11 mouse cellular contexts compared by ENCODE assay signal in the genomic region with DNA sequence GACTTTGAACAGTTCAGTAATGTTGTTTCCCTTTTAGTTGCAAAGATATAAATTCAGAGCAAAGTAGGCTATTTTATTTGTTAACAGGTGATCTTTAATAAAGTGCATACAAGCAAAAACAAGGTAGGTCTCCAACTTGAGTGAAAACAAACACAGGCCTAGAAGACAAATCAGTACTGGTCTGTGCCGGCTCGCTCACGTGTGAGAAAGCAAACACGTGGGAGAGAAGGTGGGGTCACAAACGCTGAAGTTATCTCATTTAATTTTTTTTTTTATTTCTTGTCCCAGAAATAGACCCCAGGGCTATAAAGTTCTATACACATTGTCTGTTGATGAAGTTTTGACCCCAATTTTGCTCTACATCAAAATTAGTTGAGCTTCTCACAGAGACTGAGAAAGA. TPM values are rescaled to one million over a fixed set of nuclear protein-coding genes. Genes with fewer than 3 reads are reported as not detected.
DNase-seq lines count a peak whose midpoint lies in the region; ATAC-seq and TF ChIP-seq lines count a peak whose summit lies in the region.
"Had no signal": no experiment of that assay in that cellular context is flagged by ENCODE, and none has a peak within 500 bp of the region (broad histone marks: within the 10 kb centered on the region; RNA-seq: fewer than 3 reads in every experiment).

No protein-coding gene starts in this region.

- peak overlapping the region; percentile 98 for H3K4me2 ChIP-seq in heart, embryonic 15.5 days
- H3K4me2 ChIP-seq in heart, embryonic 12.5 days = no peak overlapping the region
- H3K4me2 ChIP-seq in forebrain, embryonic 14.5 days (ENCODE audit: low read length) = peak overlapping the region; percentile 99
- H3K4me2 ChIP-seq in liver, embryonic 14.5 days (ENCODE audit: low read depth) = peak overlapping the region; percentile 81; the same call in 1 of the 2 replicates

- no peaks in the 10 kb centered on the region for H3K36me3 ChIP-seq in heart, embryonic 15.5 days
- H3K36me3 ChIP-seq in heart, embryonic 12.5 days = no peaks in the 10 kb centered on the region
- H3K36me3 ChIP-seq in forebrain, embryonic 14.5 days (ENCODE audit: control insufficient read depth, insufficient read depth, low read length) = no peaks in the 10 kb centered on the region
- H3K36me3 ChIP-seq in liver, embryonic 14.5 days (replicated peaks; ENCODE audit: control insufficient read depth, insufficient read depth, low read depth) = no peaks in the 10 kb centered on the region
- H3K36me3 ChIP-seq: liver, embryonic 13.5 days had no signal

- TF ChIP-seq EP300 in liver, embryonic 14.5 days (IDR thresholded peaks at IDR 0.05; ENCODE audit: low read depth) = no peak

- TF ChIP-seq CTCF in liver, embryonic 14.5 days (IDR thresholded peaks at IDR 0.05; ENCODE audit: low read depth) = no peak

- H3K9me3 ChIP-seq in heart, embryonic 15.5 days (replicated peaks) = no peaks in the 10 kb centered on the region
- H3K9me3 ChIP-seq in heart, embryonic 12.5 days (replicated peaks) = no peaks in the 10 kb centered on the region
- H3K9me3 ChIP-seq in forebrain, embryonic 14.5 days (replicated peaks; ENCODE audit: control insufficient read depth, low read length) = no peaks in the 10 kb centered on the region
- no peaks in the 10 kb centered on the region for H3K9me3 ChIP-seq in liver, embryonic 14.5 days (ENCODE audit: control insufficient read depth, low read length)
- H3K9me3 ChIP-seq: liver, embryonic 13.5 days had no signal

- intact Hi-C loops in left cerebral cortex, postnatal 25 days (cut with DNase I) = loop anchor here (2.0 to 10.0 kb wide), 7 partner anchors 317 to 1250 kb away; partner anchors contain the start of genes Bmi1, Dnajc1 and Spag6

- no peak overlapping the region for H3K27ac ChIP-seq in heart, embryonic 15.5 days
- H3K27ac ChIP-seq in heart, embryonic 12.5 days (ENCODE audit: poor library complexity, severe bottlenecking) = no peak overlapping the region
- H3K27ac ChIP-seq in forebrain, embryonic 14.5 days (ENCODE audit: low read depth, low read length) = no peak overlapping the region
- no peak overlapping the region for H3K27ac ChIP-seq in liver, embryonic 14.5 days
- H3K27ac ChIP-seq: liver, embryonic 13.5 days had no signal

- ATAC-seq in heart, embryonic 15.5 days (replicated peaks; ENCODE audit: insufficient number of reproducible peaks, insufficient read depth, low FRiP score, low read depth) = no peak
- ATAC-seq in heart, embryonic 12.5 days (ENCODE audit: insufficient number of reproducible peaks, low FRiP score) = no peak
- ATAC-seq in forebrain, embryonic 14.5 days = no peak
- no peak for ATAC-seq in liver, embryonic 14.5 days (ENCODE audit: insufficient read depth)
- ATAC-seq in erythroid progenitor cell, adult 5-6 weeks (replicated peaks; ENCODE audit: low FRiP score, poor library complexity, severe bottlenecking) = no peak
- ATAC-seq in monocyte, adult 5-6 weeks (replicated peaks; ENCODE audit: insufficient number of reproducible peaks, low FRiP score, low TSS enrichment, poor library complexity, severe bottlenecking) = no peak

- H3K4me3 ChIP-seq in heart, embryonic 15.5 days = no peak overlapping the region
- no peak overlapping the region; the same call in 1 of the 2 replicates for H3K4me3 ChIP-seq in heart, embryonic 12.5 days
- H3K4me3 ChIP-seq in forebrain, embryonic 14.5 days (ENCODE audit: low read depth, low read length) = peak overlapping the region; percentile 63
- H3K4me3 ChIP-seq in liver, embryonic 14.5 days (ENCODE audit: insufficient read depth in 1 of 2, low read depth in 2 of 2, low read length in 2 of 2) = no peak overlapping the region

- H3K27me3 ChIP-seq in heart, embryonic 15.5 days = no peaks in the 10 kb centered on the region
- no peaks in the 10 kb centered on the region for H3K27me3 ChIP-seq in heart, embryonic 12.5 days (replicated peaks)
- no peaks in the 10 kb centered on the region for H3K27me3 ChIP-seq in forebrain, embryonic 14.5 days (replicated peaks; ENCODE audit: control insufficient read depth, insufficient read depth, low read length)
- peaks cover 45% of the 10 kb centered on the region for H3K27me3 ChIP-seq in liver, embryonic 14.5 days (ENCODE audit: control insufficient read depth, insufficient read depth, low read length)

- WGBS in heart, embryonic 15.5 days = 74% methylated on average over 5 of the region's 5 CpGs
- 53% methylated on average over 5 of the region's 5 CpGs for WGBS in heart, embryonic 12.5 days
- 8% methylated on average over 5 of the region's 5 CpGs for WGBS in forebrain, embryonic 14.5 days
- 37% methylated on average over 5 of the region's 5 CpGs for WGBS in liver, embryonic 14.5 days (ENCODE audit: insufficient replicate concordance)

- peaks cover 16% of the 10 kb centered on the region for H3K4me1 ChIP-seq in heart, embryonic 15.5 days (replicated peaks)
- H3K4me1 ChIP-seq in heart, embryonic 12.5 days (replicated peaks) = peaks cover 3% of the 10 kb centered on the region; the same call in 1 of the 2 replicates
- peaks cover 13% of the 10 kb centered on the region; the same call in 1 of the 2 replicates for H3K4me1 ChIP-seq in forebrain, embryonic 14.5 days (ENCODE audit: control insufficient read depth, insufficient read depth, low read length)
- H3K4me1 ChIP-seq in liver, embryonic 14.5 days (replicated peaks; ENCODE audit: control insufficient read depth in 2 of 2, insufficient read depth in 2 of 2, low read length in 1 of 2) = peaks cover 4 to 5% of the 10 kb centered on the region in 2 experiments

- peak; percentile 80 for DNase-seq in R1 (ENCODE audit: low read depth, low spot score)
- DNase-seq in forebrain, embryonic 14.5 days (ENCODE audit: low spot score) = peak; percentile 33
- DNase-seq in liver, embryonic 14.5 days (ENCODE audit: low read depth in 3 of 3, low spot score in 3 of 3) = no peak
- no peak for DNase-seq in left cerebral cortex, postnatal 25 days (ENCODE audit: low spot score in 2 of 2)
- DNase-seq: cerebellum, adult 9-11 months; kidney, adult 11 months; liver, embryonic 13.5 days had no signal

- no peak overlapping the region for H3K9ac ChIP-seq in heart, embryonic 15.5 days
- H3K9ac ChIP-seq in heart, embryonic 12.5 days = no peak overlapping the region
- H3K9ac ChIP-seq in forebrain, embryonic 14.5 days (ENCODE audit: low read length) = peak overlapping the region; percentile 94; the same call in 1 of the 2 replicates
- no peak overlapping the region for H3K9ac ChIP-seq in liver, embryonic 14.5 days (replicated peaks)

RNA-seq across cellular contexts. Expression of gene A930004D18Rik, which starts 12.4 kb away (rescaled TPM):
- polyA plus RNA-seq in heart, embryonic 15.5 days (2015; fragmentation: Nextera tagmentation; extraction: Ambion mirVana) = 11.6 and 13.2 TPM in 2 replicates
- 14.8 and 18.3 TPM in 2 replicates for polyA plus RNA-seq in heart, embryonic 12.5 days (2016; fragmentation: Nextera tagmentation; extraction: Ambion mirVana)
- polyA plus RNA-seq in forebrain, embryonic 14.5 days (2014; fragmentation: Nextera tagmentation; extraction: Ambion mirVana) = 9.9 and 11.7 TPM in 2 replicates
- polyA plus RNA-seq in liver, embryonic 14.5 days (2012; rRNA removed) = 0.32 and 0.48 TPM in 2 replicates
- polyA plus RNA-seq in liver, embryonic 14.5 days (2014; fragmentation: Nextera tagmentation; extraction: Ambion mirVana) = 0.36 and 0.81 TPM in 2 replicates
- total RNA-seq in left cerebral cortex, postnatal 25 days (2021) = 1 to 10 TPM; 1.7 to 2.8 TPM
- not detected in 2 replicates for total RNA-seq in erythroid progenitor cell, adult 5-6 weeks (2015; ENCODE audit: low replicate concordance)
- not detected in 2 replicates for total RNA-seq in erythroid progenitor cell, adult 5-6 weeks (2017; ENCODE audit: low replicate concordance)
- 0.21 to 0.87 TPM (median 0.29 TPM) in 3 replicates for total RNA-seq in monocyte, adult 5-6 weeks (2017)

RNA-seq across cellular contexts. Expression of gene Skida1, which starts 23.7 kb away (rescaled TPM):
- 4.8 and 5.3 TPM in 2 replicates for polyA plus RNA-seq in heart, embryonic 15.5 days (2015; fragmentation: Nextera tagmentation; extraction: Ambion mirVana)
- 7.7 and 8.8 TPM in 2 replicates for polyA plus RNA-seq in heart, embryonic 12.5 days (2016; fragmentation: Nextera tagmentation; extraction: Ambion mirVana)
- polyA plus RNA-seq in forebrain, embryonic 14.5 days (2014; fragmentation: Nextera tagmentation; extraction: Ambion mirVana) = 10.8 and 13.2 TPM in 2 replicates
- 0.48 and 0.60 TPM in 2 replicates for polyA plus RNA-seq in liver, embryonic 14.5 days (2012; rRNA removed)
- 0.27 and 0.43 TPM in 2 replicates for polyA plus RNA-seq in liver, embryonic 14.5 days (2014; fragmentation: Nextera tagmentation; extraction: Ambion mirVana)
- 1 to 10 TPM; 7.5 to 8.3 TPM for total RNA-seq in left cerebral cortex, postnatal 25 days (2021)
- total RNA-seq in erythroid progenitor cell, adult 5-6 weeks (2015; ENCODE audit: low replicate concordance) = not detected in 2 replicates
- total RNA-seq in erythroid progenitor cell, adult 5-6 weeks (2017; ENCODE audit: low replicate concordance) = not detected in 2 replicates
- total RNA-seq in monocyte, adult 5-6 weeks (2017) = 0.19 to 0.43 TPM in 2 of 3 replicates, not detected in the other

RNA-seq across cellular contexts. Expression of gene H2al2a, which starts 28.4 kb away (rescaled TPM):
- not detected in 2 replicates for polyA plus RNA-seq in heart, embryonic 15.5 days (2015; fragmentation: Nextera tagmentation; extraction: Ambion mirVana)
- not detected in 2 replicates for polyA plus RNA-seq in heart, embryonic 12.5 days (2016; fragmentation: Nextera tagmentation; extraction: Ambion mirVana)
- not detected in 2 replicates for polyA plus RNA-seq in forebrain, embryonic 14.5 days (2014; fragmentation: Nextera tagmentation; extraction: Ambion mirVana)
- not detected in 2 replicates for polyA plus RNA-seq in liver, embryonic 14.5 days (2012; rRNA removed)
- polyA plus RNA-seq in liver, embryonic 14.5 days (2014; fragmentation: Nextera tagmentation; extraction: Ambion mirVana) = not detected in 2 replicates
- not detected for total RNA-seq in left cerebral cortex, postnatal 25 days (2021)
- not detected in 2 replicates for total RNA-seq in erythroid progenitor cell, adult 5-6 weeks (2015; ENCODE audit: low replicate concordance)
- total RNA-seq in erythroid progenitor cell, adult 5-6 weeks (2017; ENCODE audit: low replicate concordance) = not detected in 2 replicates
- 0.95 TPM in 1 of 3 replicates, not detected in the others for total RNA-seq in monocyte, adult 5-6 weeks (2017)
- polyA plus RNA-seq: liver, embryonic 13.5 days had no signal

RNA-seq across cellular contexts. Expression of gene Mllt10, which starts 29.9 kb away (rescaled TPM):
- polyA plus RNA-seq in heart, embryonic 15.5 days (2015; fragmentation: Nextera tagmentation; extraction: Ambion mirVana) = 35.1 and 36.0 TPM in 2 replicates
- polyA plus RNA-seq in heart, embryonic 12.5 days (2016; fragmentation: Nextera tagmentation; extraction: Ambion mirVana) = 36.3 and 37.1 TPM in 2 replicates
- 38.7 and 43.5 TPM in 2 replicates for polyA plus RNA-seq in forebrain, embryonic 14.5 days (2014; fragmentation: Nextera tagmentation; extraction: Ambion mirVana)
- 13.4 and 16.4 TPM in 2 replicates for polyA plus RNA-seq in liver, embryonic 14.5 days (2012; rRNA removed)
- polyA plus RNA-seq in liver, embryonic 14.5 days (2014; fragmentation: Nextera tagmentation; extraction: Ambion mirVana) = 14.4 and 19.7 TPM in 2 replicates
- total RNA-seq in left cerebral cortex, postnatal 25 days (2021) = 10 to 100 TPM; 47.2 to 51.5 TPM
- 122 and 125 TPM in 2 replicates for total RNA-seq in erythroid progenitor cell, adult 5-6 weeks (2015; ENCODE audit: low replicate concordance)
- total RNA-seq in erythroid progenitor cell, adult 5-6 weeks (2017; ENCODE audit: low replicate concordance) = 77.9 and 98.0 TPM in 2 replicates
- 36.1 to 69.5 TPM (median 67.5 TPM) in 3 replicates for total RNA-seq in monocyte, adult 5-6 weeks (2017)

Comparison
In these comparisons a context has a peak if more than half of its experiments do, and no peak if none do; other contexts are left out.
1. DNase-seq: peak in R1 (single experiment) and forebrain, embryonic 14.5 days (single experiment); none in liver, embryonic 14.5 days (0 of 3) and left cerebral cortex, postnatal 25 days (0 of 2).